Mouse (Mus musculus) lung, postnatal 0 days (tissue): ENCODE data around the gene Btbd3.

ENCODE experiments used
- CTCF ChIP-seq: IDR thresholded peaks from 2 replicates; pipeline ENCODE4 v1.5.1; 2016; ENCODE audit warnings: antibody characterized with exemption, mild to moderate bottlenecking
- EP300 ChIP-seq: IDR thresholded peaks from 2 replicates; pipeline ENCODE4 v1.6.1; 2016; ENCODE audit warnings: antibody characterized with exemption, mild to moderate bottlenecking, control low read depth

GRCm38 (mm10) chr2:138431991-138432390 is 175.6 kb downstream of the Btbd3 start:
- TF ChIP-seq EP300 (no peak), CTCF (no peak)
